Comparison of ENCODE assay signal across 14 mouse cellular contexts in the genomic region with DNA sequence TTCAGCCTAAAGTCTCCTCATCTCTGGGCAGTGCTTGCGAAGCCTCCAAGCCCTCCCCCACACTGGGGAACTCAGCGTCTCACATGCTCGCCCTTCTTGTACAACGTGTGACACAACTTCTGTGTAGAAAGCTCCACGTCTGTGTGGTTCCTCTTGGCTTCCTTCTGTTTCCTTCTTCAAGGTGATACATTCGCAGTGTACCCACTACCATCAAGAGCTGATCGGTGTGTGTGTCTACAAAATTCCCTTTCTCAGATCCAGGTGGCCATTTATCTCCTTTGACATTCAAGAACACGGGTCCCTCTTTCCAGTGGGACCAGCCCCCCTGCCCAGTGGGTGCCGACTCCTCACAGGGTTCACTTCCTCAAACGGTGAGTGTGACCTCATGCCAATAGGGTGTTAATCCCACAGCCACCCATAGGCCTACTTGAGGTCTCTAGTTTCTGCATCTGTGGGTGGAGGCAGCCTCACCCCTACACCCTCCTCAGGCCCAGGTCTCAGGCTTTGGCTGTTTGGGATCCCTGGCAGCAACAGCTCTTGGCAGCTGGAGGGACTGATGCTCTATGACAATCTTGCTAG. TPM values are rescaled to one million over a fixed set of nuclear protein-coding genes. Genes with fewer than 3 reads are reported as not detected.
DNase-seq lines count a peak whose midpoint lies in the region; ATAC-seq and TF ChIP-seq lines count a peak whose summit lies in the region.
"Had no signal": no experiment of that assay in that cellular context is flagged by ENCODE, and none has a peak within 500 bp of the region (broad histone marks: within the 10 kb centered on the region; RNA-seq: fewer than 3 reads in every experiment).

No protein-coding gene starts in this region.

- H3K27me3 ChIP-seq in liver, adult 2 months (ENCODE audit: control insufficient read depth, insufficient read depth, low read length) = no peaks in the 10 kb centered on the region
- no peaks in the 10 kb centered on the region for H3K27me3 ChIP-seq in liver, embryonic 11.5 days (replicated peaks; ENCODE audit: control insufficient read depth, insufficient read depth, low read length)
- H3K27me3 ChIP-seq: embryonic facial prominence, embryonic 12.5 days had no signal

- H3K9me3 ChIP-seq in liver, embryonic 11.5 days (ENCODE audit: control insufficient read depth, low read length) = no peaks in the 10 kb centered on the region
- H3K9me3 ChIP-seq: embryonic facial prominence, embryonic 12.5 days; midbrain, embryonic 13.5 days had no signal

- H3K4me2 ChIP-seq in liver, embryonic 11.5 days = no peak overlapping the region
- H3K4me2 ChIP-seq: embryonic facial prominence, embryonic 12.5 days; midbrain, embryonic 13.5 days had no signal

- no peaks in the 10 kb centered on the region for H3K79me2 ChIP-seq in liver, adult 2 months (ENCODE audit: control insufficient read depth, insufficient read depth, low read length)

- no peak for TF ChIP-seq POLR2A in liver, adult 2 months (IDR thresholded peaks at IDR 0.05; ENCODE audit: extremely low read depth, insufficient read depth, low read length)

- H3K9ac ChIP-seq in liver, adult 2 months (ENCODE audit: low read depth, low read length) = no peak overlapping the region
- no peak overlapping the region for H3K9ac ChIP-seq in liver, embryonic 11.5 days (ENCODE audit: low read depth, low read length)
- H3K9ac ChIP-seq: embryonic facial prominence, embryonic 12.5 days; midbrain, embryonic 13.5 days had no signal

- intact Hi-C loops in left cerebral cortex, adult 2 months (cut with DNase I) = no loop called here

- no peak overlapping the region for H3K4me3 ChIP-seq in liver, adult 2 months (ENCODE audit: insufficient read depth, low read depth, low read length)
- no peak overlapping the region for H3K4me3 ChIP-seq in liver, embryonic 11.5 days (ENCODE audit: low read depth, low read length)
- no peak overlapping the region for H3K4me3 ChIP-seq in left cerebral cortex, adult 2 months
- H3K4me3 ChIP-seq: embryonic facial prominence, embryonic 12.5 days; midbrain, embryonic 13.5 days had no signal

- H3K4me1 ChIP-seq in liver, adult 2 months (ENCODE audit: control insufficient read depth, insufficient read depth, low read length) = no peaks in the 10 kb centered on the region
- peaks cover 23% of the 10 kb centered on the region for H3K4me1 ChIP-seq in liver, embryonic 11.5 days (replicated peaks; ENCODE audit: control insufficient read depth, insufficient read depth, low read length)

- DNase-seq in liver, adult 2 months (ENCODE audit: extremely low read depth, low read depth, low spot score) = peak; percentile 38
- no peak for DNase-seq in liver, embryonic 11.5 days (ENCODE audit: low spot score)
- DNase-seq in lung, postnatal 14 days = peak; percentile 41
- DNase-seq in spleen, postnatal 36 days (ENCODE audit: low spot score in 2 of 2) = peak; percentile 82 to 85
- DNase-seq in frontal cortex, postnatal 14 days (ENCODE audit: low spot score in 2 of 2) = no peak
- no peak for DNase-seq in left cerebral cortex, adult 2 months (ENCODE audit: extremely low spot score in 1 of 2, low spot score in 2 of 2)
- DNase-seq in urinary bladder, postnatal 25 days (ENCODE audit: low spot score) = no peak
- DNase-seq: thymus, postnatal 14 days had no signal

- H3K36me3 ChIP-seq in liver, adult 2 months (ENCODE audit: control insufficient read depth, insufficient read depth, low read length) = peaks cover 1% of the 10 kb centered on the region
- peaks cover 4% of the 10 kb centered on the region; the same call in 1 of the 2 replicates for H3K36me3 ChIP-seq in liver, embryonic 11.5 days (ENCODE audit: control insufficient read depth, insufficient read depth, low read length)

- no peak for TF ChIP-seq CTCF in liver, adult 2 months (IDR thresholded peaks at IDR 0.05; ENCODE audit: low read depth, low read length)
- TF ChIP-seq CTCF in left cerebral cortex, adult 2 months (IDR thresholded peaks at IDR 0.05) = no peak

- WGBS in liver, adult 2 months = 79% methylated on average over 10 of the region's 10 CpGs
- 60% methylated on average over 10 of the region's 10 CpGs for WGBS in liver, embryonic 11.5 days

- ATAC-seq in liver, embryonic 11.5 days (replicated peaks; ENCODE audit: low FRiP score) = no peak
- peak; percentile 63 for ATAC-seq in common myeloid progenitor, adult 5-6 weeks (replicated peaks; ENCODE audit: low read depth, poor library complexity, severe bottlenecking)
- ATAC-seq: midbrain, embryonic 13.5 days had no signal

- H3K27ac ChIP-seq in liver, adult 2 months (replicated peaks; ENCODE audit: insufficient read depth, low read depth, low read length) = 0 out of 2 replicates have a peak overlapping the region, but pooled peaks have one; percentile 7
- H3K27ac ChIP-seq in liver, embryonic 11.5 days (ENCODE audit: low read depth, low read length) = no peak overlapping the region
- H3K27ac ChIP-seq in left cerebral cortex, adult 2 months = no peak overlapping the region
- H3K27ac ChIP-seq: embryonic facial prominence, embryonic 12.5 days; midbrain, embryonic 13.5 days had no signal

RNA-seq across cellular contexts. Expression of a gene that starts 2.6 kb away (rescaled TPM):
- 13.9 and 23.4 TPM in 2 replicates for total RNA-seq in liver, adult 2 months (2014; rRNA removed)
- polyA plus RNA-seq in liver, adult 2 months (2012; rRNA removed) = 24.4 and 34.2 TPM in 2 replicates
- 201 and 215 TPM in 2 replicates for polyA plus RNA-seq in liver, embryonic 11.5 days (2014; fragmentation: Nextera tagmentation; extraction: Ambion mirVana)
- 42.2 and 44.6 TPM in 2 replicates for total RNA-seq in common myeloid progenitor, adult 5-6 weeks (2017)
- total RNA-seq in left cerebral cortex, adult 2 months (2021) = 1 to 10 TPM; 6.6 to 7.1 TPM

RNA-seq across cellular contexts. Expression of a gene that starts 8.3 kb away (rescaled TPM):
- not detected in 2 replicates for total RNA-seq in liver, adult 2 months (2014; rRNA removed)
- polyA plus RNA-seq in liver, adult 2 months (2012; rRNA removed) = not detected in 2 replicates
- polyA plus RNA-seq in liver, embryonic 11.5 days (2014; fragmentation: Nextera tagmentation; extraction: Ambion mirVana) = not detected in 2 replicates
- total RNA-seq in common myeloid progenitor, adult 5-6 weeks (2017) = 0.96 TPM in 1 of 2 replicates, not detected in the other
- not detected for total RNA-seq in left cerebral cortex, adult 2 months (2021)
- total RNA-seq: heart, postnatal 36 days; left cerebral cortex, adult 18-20 months had no signal
- polyA plus RNA-seq: embryonic facial prominence, embryonic 12.5 days; midbrain, embryonic 13.5 days had no signal

RNA-seq across cellular contexts. Expression of a gene that starts 13.1 kb away (rescaled TPM):
- 15.3 and 20.9 TPM in 2 replicates for total RNA-seq in liver, adult 2 months (2014; rRNA removed)
- 68.7 and 71.4 TPM in 2 replicates for polyA plus RNA-seq in liver, adult 2 months (2012; rRNA removed)
- polyA plus RNA-seq in liver, embryonic 11.5 days (2014; fragmentation: Nextera tagmentation; extraction: Ambion mirVana) = 36.5 and 40.6 TPM in 2 replicates
- total RNA-seq in common myeloid progenitor, adult 5-6 weeks (2017) = 1.2 and 3.2 TPM in 2 replicates
- 10 to 100 TPM; 20.8 to 25.3 TPM for total RNA-seq in left cerebral cortex, adult 2 months (2021)

RNA-seq across cellular contexts. Expression of a gene that starts 30.4 kb away (rescaled TPM):
- not detected in 2 replicates for total RNA-seq in liver, adult 2 months (2014; rRNA removed)
- polyA plus RNA-seq in liver, adult 2 months (2012; rRNA removed) = 0.44 and 0.46 TPM in 2 replicates
- polyA plus RNA-seq in liver, embryonic 11.5 days (2014; fragmentation: Nextera tagmentation; extraction: Ambion mirVana) = 0.23 and 0.29 TPM in 2 replicates
- not detected in 2 replicates for total RNA-seq in common myeloid progenitor, adult 5-6 weeks (2017)
- 1 to 10 TPM; 1.0 to 1.6 TPM for total RNA-seq in left cerebral cortex, adult 2 months (2021)
- polyA plus RNA-seq: brain, embryonic 14.5 days; midbrain, embryonic 13.5 days had no signal

RNA-seq across cellular contexts. Expression of a gene that starts 45.7 kb away (rescaled TPM):
- 5.3 and 6.8 TPM in 2 replicates for total RNA-seq in liver, adult 2 months (2014; rRNA removed)
- 22.8 and 24.2 TPM in 2 replicates for polyA plus RNA-seq in liver, adult 2 months (2012; rRNA removed)
- 24.7 and 26.8 TPM in 2 replicates for polyA plus RNA-seq in liver, embryonic 11.5 days (2014; fragmentation: Nextera tagmentation; extraction: Ambion mirVana)
- total RNA-seq in common myeloid progenitor, adult 5-6 weeks (2017) = 28.9 and 31.6 TPM in 2 replicates
- 10 to 100 TPM; 37.6 to 37.9 TPM for total RNA-seq in left cerebral cortex, adult 2 months (2021)

Comparison
In these comparisons a context has a peak if more than half of its experiments do, and no peak if none do; other contexts are left out.
1. DNase-seq: peak in liver, adult 2 months (single experiment), lung, postnatal 14 days (single experiment) and spleen, postnatal 36 days (2 of 2); none in liver, embryonic 11.5 days (single experiment), frontal cortex, postnatal 14 days (0 of 2), left cerebral cortex, adult 2 months (0 of 2) and urinary bladder, postnatal 25 days (single experiment).